Mouse (Mus musculus): ENCODE measurements around the gene Tns3.

Tns3 gene

GRCm38 (mm10) chr11:8664393-8664743, at the start of gene Tns3:
Tns3 (minus strand) TSS chr11:8664535.
- DNase-seq (ENCODE audit: low spot score) = no peak

DNA sequence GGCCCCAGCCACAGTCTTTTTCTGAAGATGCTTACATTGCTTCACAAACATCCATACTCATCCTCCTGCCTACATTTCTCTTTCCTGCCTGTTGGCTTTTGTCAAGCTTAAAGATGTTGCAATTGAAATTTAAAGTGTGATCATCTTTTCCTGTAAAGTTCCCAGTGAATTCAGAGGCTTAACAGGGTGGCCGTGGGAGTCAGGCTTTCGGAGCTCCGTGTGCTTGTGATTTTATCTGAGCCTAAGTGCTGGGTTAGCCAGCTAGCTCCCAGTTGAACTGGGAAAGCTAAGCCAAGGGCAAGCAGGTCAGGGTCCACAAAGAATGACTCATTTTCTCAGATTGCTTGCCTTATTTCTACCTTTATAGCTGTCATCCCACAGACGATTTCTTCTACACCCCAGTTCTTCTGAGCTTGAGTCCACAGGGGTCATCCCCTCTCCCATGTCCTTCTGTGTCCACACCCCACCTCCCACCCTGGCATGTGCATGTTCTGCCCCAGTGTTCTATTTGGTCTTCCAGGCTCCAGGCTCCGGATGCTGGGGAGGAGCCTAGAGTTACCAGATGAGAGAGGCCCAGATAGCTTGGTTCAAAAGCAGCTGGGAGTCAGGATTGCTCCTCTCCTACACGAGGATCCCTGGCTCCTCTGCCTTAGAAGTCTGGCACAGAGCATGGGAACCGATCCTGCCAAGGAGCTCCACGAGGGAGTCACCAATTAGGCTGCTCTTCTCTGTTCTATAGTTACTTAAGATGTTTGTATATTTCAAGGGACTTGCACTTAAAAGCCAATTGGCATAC, 42.1 kb upstream of the Tns3 start:
- DNase-seq (ENCODE audit: low spot score) = no peak

DNA sequence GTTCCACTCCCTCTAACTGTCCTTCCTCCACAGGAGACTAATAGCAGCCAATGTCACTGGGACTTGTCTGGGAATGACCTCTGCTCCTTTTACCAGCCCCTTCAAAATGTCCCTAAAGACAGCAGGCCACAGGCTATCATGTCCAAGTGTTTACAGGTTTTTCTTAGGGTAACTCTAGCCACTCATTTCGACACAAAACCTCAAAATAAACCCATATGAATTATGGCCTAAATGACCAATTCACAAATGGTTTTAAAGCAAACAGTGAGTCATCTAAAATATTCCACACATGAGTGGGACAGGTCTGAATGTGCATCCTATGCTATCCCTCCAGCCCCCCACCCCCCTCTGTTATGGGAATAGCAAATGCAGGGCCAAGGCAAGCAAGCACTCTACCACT, 40.8 kb upstream of the Tns3 start:
- DNase-seq (ENCODE audit: low spot score) = no peak

GRCm38 (mm10) chr11:8703876-8704275, 39.5 kb upstream of the Tns3 start:
- DNase-seq (ENCODE audit: low spot score) = no peak

DNA sequence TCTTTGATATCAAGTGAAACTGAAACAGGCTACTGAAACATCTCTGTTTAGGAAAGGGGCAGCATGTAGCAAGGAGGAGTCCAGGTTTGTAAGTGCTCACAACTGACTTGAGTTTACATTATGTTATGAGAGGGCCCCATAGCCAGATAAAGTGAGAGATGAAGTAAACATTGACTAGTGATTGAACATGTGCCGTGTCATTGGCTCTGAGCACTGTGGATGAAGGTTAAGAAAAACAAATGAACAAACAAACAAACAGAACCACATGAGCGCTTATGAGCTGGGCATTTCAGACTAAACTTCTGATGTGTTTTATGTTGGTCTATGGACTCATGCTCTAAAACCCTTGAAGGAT, 38.2 kb upstream of the Tns3 start:
- no peak for DNase-seq (ENCODE audit: low spot score)

GRCm38 (mm10) chr11:8701845-8702531, 37.7 kb upstream of the Tns3 start:
- DNase-seq (ENCODE audit: low spot score) = no peak

- no peak for DNase-seq (ENCODE audit: low spot score)
Measured at GRCm38 (mm10) chr11:8701400-8701799, 37.1 kb upstream of the Tns3 start.

GRCm38 (mm10) chr11:8700641-8701221, 36.4 kb upstream of the Tns3 start:
- DNase-seq (ENCODE audit: low spot score) = no peak

DNA sequence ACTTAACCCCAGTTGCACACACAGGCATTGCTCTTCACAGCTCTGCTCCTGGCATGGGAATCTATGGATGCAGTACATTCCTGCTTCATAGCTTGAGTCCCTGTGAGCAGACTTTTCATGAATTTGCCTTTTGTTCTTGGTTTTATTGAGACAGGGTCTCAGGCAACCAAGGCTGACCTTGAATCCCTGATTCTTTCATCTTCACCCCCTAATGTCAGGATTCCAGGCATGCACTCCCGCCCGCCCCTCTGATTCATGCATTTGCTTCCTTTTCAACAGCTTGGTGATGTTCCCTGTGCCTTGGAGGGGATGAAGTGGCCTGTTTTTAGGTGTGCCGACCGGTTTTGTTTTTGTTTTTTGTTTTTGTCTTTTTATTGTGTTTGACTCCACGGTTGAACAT, 35.4 kb upstream of the Tns3 start:
- DNase-seq (ENCODE audit: low spot score) = no peak

- DNase-seq (ENCODE audit: low spot score) = no peak
Measured at GRCm38 (mm10) chr11:8697670-8698069, 33.3 kb upstream of the Tns3 start.

- no peak for DNase-seq (ENCODE audit: low spot score)
Measured at GRCm38 (mm10) chr11:8694096-8694495, 29.8 kb upstream of the Tns3 start.

- DNase-seq (ENCODE audit: low spot score) = no peak
Measured at GRCm38 (mm10) chr11:8692536-8693471, 28.5 kb upstream of the Tns3 start.

DNA sequence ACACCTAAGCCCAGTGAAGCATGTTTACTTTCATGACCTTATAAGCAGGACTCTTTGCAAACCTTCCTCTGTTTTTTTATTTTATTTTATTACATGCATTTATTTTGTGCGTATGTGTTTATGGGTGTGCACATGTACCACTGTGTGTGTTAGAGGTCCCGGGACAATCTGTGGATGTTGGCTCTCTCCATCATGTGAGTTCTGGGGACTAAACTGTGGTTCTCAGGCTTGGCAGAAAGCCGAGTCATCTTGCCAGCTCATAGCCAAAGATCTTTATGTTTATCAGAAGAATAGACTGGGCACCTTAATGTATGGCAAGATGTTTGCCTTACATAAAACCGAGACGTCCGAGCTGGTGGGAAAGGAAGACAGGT, 27.8 kb upstream of the Tns3 start:
- no peak for DNase-seq (ENCODE audit: low spot score)

DNA sequence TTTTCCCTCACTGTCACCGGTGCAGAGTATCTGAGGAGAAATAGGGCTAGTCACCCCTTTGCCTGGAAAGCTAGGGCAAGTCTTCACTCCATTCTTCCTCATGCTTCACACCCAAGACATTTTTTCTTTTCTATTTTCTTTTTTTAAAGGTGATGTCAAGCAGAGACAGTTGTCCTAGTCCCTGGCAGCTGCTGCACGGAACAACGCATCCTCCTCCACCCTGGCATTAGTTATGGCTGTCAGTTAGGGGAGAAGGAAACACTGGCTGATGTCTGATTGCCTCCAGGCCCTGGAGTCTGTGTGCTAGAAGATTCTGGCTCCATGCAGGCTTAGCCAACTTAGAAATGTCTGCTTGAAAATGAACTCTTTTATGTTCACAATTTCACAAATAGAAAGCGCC, 27.3 kb upstream of the Tns3 start:
- DNase-seq (ENCODE audit: low spot score) = no peak

- no peak for DNase-seq (ENCODE audit: low spot score)
Measured at GRCm38 (mm10) chr11:8690633-8691032, 26.3 kb upstream of the Tns3 start.

GRCm38 (mm10) chr11:8689515-8689914, 25.2 kb upstream of the Tns3 start:
- no peak for DNase-seq (ENCODE audit: low spot score)

- no peak for DNase-seq (ENCODE audit: low spot score)
Measured at GRCm38 (mm10) chr11:8688907-8689306, 24.6 kb upstream of the Tns3 start.

DNA sequence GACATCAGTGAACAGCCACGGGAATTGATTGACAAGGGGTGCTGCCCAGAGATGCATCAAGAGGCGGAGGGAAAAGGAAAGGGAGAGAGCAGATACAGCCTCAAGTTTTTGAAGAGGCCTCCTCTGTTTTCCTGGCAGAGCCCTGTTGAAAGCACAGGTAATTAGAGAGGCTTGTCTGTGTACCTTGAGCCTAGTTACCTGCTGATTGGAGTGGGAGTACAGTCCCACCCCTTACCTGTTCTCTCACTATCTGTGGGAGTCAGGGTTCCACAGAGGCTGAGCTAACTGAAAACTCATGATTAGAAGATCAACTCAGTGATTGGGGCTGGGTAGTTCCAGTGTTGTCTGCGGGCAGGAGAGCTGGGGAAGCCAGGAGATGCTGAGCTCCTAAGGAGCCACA, 22.2 kb upstream of the Tns3 start:
- no peak for DNase-seq (ENCODE audit: low spot score)

GRCm38 (mm10) chr11:8686061-8686460, 21.7 kb upstream of the Tns3 start:
- DNase-seq (ENCODE audit: low spot score) = no peak

DNA sequence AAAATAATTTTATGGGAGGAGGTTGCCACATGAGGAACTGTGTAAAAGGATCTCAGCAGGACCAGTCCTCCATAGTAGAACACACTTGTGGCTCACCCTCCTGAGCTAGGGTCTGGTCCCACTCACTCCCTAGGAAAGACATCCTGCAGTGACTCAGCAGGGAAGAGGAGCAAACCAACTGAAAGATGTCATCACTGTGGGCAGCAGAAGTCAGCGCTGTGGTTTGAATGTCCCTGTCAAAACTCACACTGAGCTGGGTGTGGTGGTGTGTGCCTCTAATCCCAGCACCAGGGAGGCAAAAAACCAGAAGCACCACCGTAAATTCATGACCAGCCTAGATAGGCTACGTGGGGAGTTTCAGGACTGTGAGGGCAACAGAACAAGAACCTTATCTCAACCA, 20.9 kb upstream of the Tns3 start:
- no peak for DNase-seq (ENCODE audit: low spot score)

GRCm38 (mm10) chr11:8684262-8684661, 19.9 kb upstream of the Tns3 start:
- no peak for DNase-seq (ENCODE audit: low spot score)

DNA sequence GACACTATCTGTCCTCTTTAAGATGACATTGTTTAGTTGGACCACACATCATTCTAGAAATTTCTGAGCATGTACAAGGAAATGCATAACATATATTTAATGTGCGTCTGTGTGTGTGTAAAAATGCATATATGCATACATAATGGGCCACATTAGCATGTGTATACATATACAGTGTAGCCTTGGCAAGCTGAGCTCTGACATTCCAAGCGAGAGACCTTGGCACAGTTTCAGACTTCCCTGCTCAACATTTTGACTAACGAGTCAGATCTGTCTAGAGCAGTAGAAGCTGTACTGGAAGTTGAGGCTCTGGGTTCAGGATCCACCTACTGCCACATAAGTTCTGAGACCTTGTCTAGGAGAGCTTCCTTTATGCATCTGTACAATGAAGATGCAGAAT, 17.0 kb upstream of the Tns3 start:
- DNase-seq (ENCODE audit: low spot score) = no peak

DNA sequence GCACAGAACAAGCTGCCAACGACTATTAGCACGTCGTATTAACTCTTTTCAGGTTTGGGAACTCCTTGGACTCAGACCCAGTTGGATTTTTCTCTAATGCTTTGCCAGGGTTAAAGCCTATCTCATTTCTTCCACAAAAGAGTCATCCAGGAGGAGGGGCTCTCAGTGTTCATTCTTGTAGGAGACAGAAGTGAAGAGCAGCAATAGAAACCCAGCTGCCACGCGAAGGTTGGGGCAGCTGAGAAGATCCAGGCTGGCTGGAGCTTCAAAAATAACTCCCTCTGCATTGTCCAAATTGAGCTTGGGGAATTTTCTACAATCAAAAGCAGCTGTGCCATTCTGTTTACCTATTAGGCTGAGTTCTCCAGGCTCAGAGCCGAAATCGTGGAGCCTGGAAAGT, 16.3 kb upstream of the Tns3 start:
- DNase-seq (ENCODE audit: low spot score) = no peak
